Mouse (Mus musculus) E14TG2a.4 (cell line): ENCODE data around the gene Evi5.

ENCODE experiments used
- CTCF ChIP-seq: conservative IDR thresholded peaks from 2 replicates; pipeline ENCODE4 v1.5.1; 2014; ENCODE audit warnings: low read length
- NANOG ChIP-seq: IDR thresholded peaks from 2 replicates; pipeline ENCODE4 v1.6.1; 2014; ENCODE audit warnings: borderline replicate concordance, low read length, mixed read lengths
- POU5F1 ChIP-seq: IDR thresholded peaks from 2 replicates; pipeline ENCODE4 v1.6.1; 2014; ENCODE audit warnings: low read length, borderline replicate concordance

GRCm38 (mm10) chr5:107719209-107719608, 155.7 kb downstream of the Evi5 start:
- TF ChIP-seq CTCF (no peak), NANOG (no peak), POU5F1 (no peak)
